Comparison of ENCODE assay signal across 10 mouse cellular contexts in genomic region chr2:26357484-26357883, GRCm38 (mm10). TPM values are rescaled to one million over a fixed set of nuclear protein-coding genes. Genes with fewer than 3 reads are reported as not detected.
DNase-seq lines count a peak whose midpoint lies in the region; ATAC-seq and TF ChIP-seq lines count a peak whose summit lies in the region.
"Had no signal": no experiment of that assay in that cellular context is flagged by ENCODE, and none has a peak within 500 bp of the region (broad histone marks: within the 10 kb centered on the region; RNA-seq: fewer than 3 reads in every experiment).

No protein-coding gene starts in this region.

- no peak overlapping the region for H3K4me3 ChIP-seq in heart, adult 2 months
- H3K4me3 ChIP-seq in kidney, embryonic 16.5 days (ENCODE audit: low read length), result no peak overlapping the region
- H3K4me3 ChIP-seq in neural tube, embryonic 15.5 days (replicated peaks), result no peak overlapping the region
- H3K4me3 ChIP-seq: hindbrain, embryonic 15.5 days had no signal

- H3K4me1 ChIP-seq in heart, adult 2 months (ENCODE audit: control insufficient read depth, insufficient read depth, low read length), result peaks cover 6% of the 10 kb centered on the region
- H3K4me1 ChIP-seq in kidney, embryonic 16.5 days (ENCODE audit: insufficient read depth, low read length), result peaks cover 8% of the 10 kb centered on the region
- H3K4me1 ChIP-seq in neural tube, embryonic 15.5 days, result peaks cover 16% of the 10 kb centered on the region

- no peak for DNase-seq in heart, adult 2 months
- DNase-seq in heart, postnatal 25 days (ENCODE audit: low spot score), result no peak
- DNase-seq in A20 (ENCODE audit: low read depth, low spot score) (peak; percentile 64), ZHBTc4 (ENCODE audit: low read depth, low spot score) (peak; percentile 70)
- DNase-seq in B cell, adult 2 months, result no peak
- DNase-seq: adrenal gland, adult 2 months had no signal

- H3K27me3 ChIP-seq in heart, adult 2 months (ENCODE audit: control insufficient read depth, insufficient read depth, low read length), result no peaks in the 10 kb centered on the region
- no peaks in the 10 kb centered on the region for H3K27me3 ChIP-seq in kidney, embryonic 16.5 days (ENCODE audit: insufficient read depth, low read length)
- H3K27me3 ChIP-seq in neural tube, embryonic 15.5 days (replicated peaks), result no peaks in the 10 kb centered on the region
- H3K27me3 ChIP-seq: hindbrain, embryonic 15.5 days had no signal

- H3K79me2 ChIP-seq in heart, adult 2 months (replicated peaks; ENCODE audit: control insufficient read depth, insufficient read depth, low read length), result peaks cover under 1% of the 10 kb centered on the region; the same call in 1 of the 2 replicates

- TF ChIP-seq POLR2A in heart, adult 2 months (IDR thresholded peaks at IDR 0.05; ENCODE audit: insufficient read depth, low read depth, low read length), result no peak

- H3K9me3 ChIP-seq in kidney, embryonic 16.5 days (ENCODE audit: low read length), result no peaks in the 10 kb centered on the region
- H3K9me3 ChIP-seq in neural tube, embryonic 15.5 days (replicated peaks), result no peaks in the 10 kb centered on the region
- H3K9me3 ChIP-seq: hindbrain, embryonic 15.5 days had no signal

- intact Hi-C loops in heart, adult 2 months (cut with DNase I), result no loop called here
- intact Hi-C loops in heart, postnatal 25 days (cut with DNase I), result no loop called here

- TF ChIP-seq CTCF in heart, adult 2 months (IDR thresholded peaks at IDR 0.05), result 0 out of 2 replicates have a peak, but pooled peaks have one; percentile 10

- no peak overlapping the region for H3K27ac ChIP-seq in heart, adult 2 months
- no peak overlapping the region for H3K27ac ChIP-seq in kidney, embryonic 16.5 days (ENCODE audit: low read length)
- no peak overlapping the region for H3K27ac ChIP-seq in neural tube, embryonic 15.5 days (replicated peaks)
- H3K27ac ChIP-seq: hindbrain, embryonic 15.5 days had no signal

- ATAC-seq in kidney, embryonic 16.5 days (ENCODE audit: low FRiP score, low TSS enrichment), result peak; percentile 50
- ATAC-seq in erythroid progenitor cell, adult 5-6 weeks (replicated peaks; ENCODE audit: low FRiP score, poor library complexity, severe bottlenecking), result no peak
- ATAC-seq in neural tube, embryonic 15.5 days (ENCODE audit: low FRiP score), result no peak

- 69% methylated on average over 15 of the region's 15 CpGs for WGBS in heart, adult 2 months
- WGBS in kidney, embryonic 16.5 days, result 40% methylated on average over 15 of the region's 15 CpGs
- 58% methylated on average over 15 of the region's 15 CpGs for WGBS in neural tube, embryonic 15.5 days

- no peaks in the 10 kb centered on the region for H3K36me3 ChIP-seq in heart, adult 2 months (ENCODE audit: control insufficient read depth, insufficient read depth, low read length)
- no peaks in the 10 kb centered on the region for H3K36me3 ChIP-seq in kidney, embryonic 16.5 days (ENCODE audit: insufficient read depth, low read length)
- H3K36me3 ChIP-seq in neural tube, embryonic 15.5 days, result no peaks in the 10 kb centered on the region
- H3K36me3 ChIP-seq: hindbrain, embryonic 15.5 days had no signal

- no peak overlapping the region for H3K9ac ChIP-seq in heart, adult 2 months (ENCODE audit: low read depth, low read length)
- H3K9ac ChIP-seq in kidney, embryonic 16.5 days (replicated peaks; ENCODE audit: low read length), result no peak overlapping the region
- H3K9ac ChIP-seq in neural tube, embryonic 15.5 days (replicated peaks), result no peak overlapping the region
- H3K9ac ChIP-seq: hindbrain, embryonic 15.5 days had no signal

- TF ChIP-seq EP300 in heart, adult 2 months (IDR thresholded peaks at IDR 0.05; ENCODE audit: insufficient read depth, low read depth, low read length), result no peak

- H3K4me2 ChIP-seq in kidney, embryonic 16.5 days (replicated peaks; ENCODE audit: low read depth, low read length), result no peak overlapping the region
- H3K4me2 ChIP-seq in neural tube, embryonic 15.5 days, result no peak overlapping the region
- H3K4me2 ChIP-seq: hindbrain, embryonic 15.5 days had no signal

RNA-seq across cellular contexts. Expression of gene Card9, which starts 3.2 kb away (rescaled TPM):
- 1 to 10 TPM; 1.0 to 1.2 TPM for total RNA-seq in heart, adult 2 months (2021)
- 2.3 and 4.1 TPM in 2 replicates for polyA plus RNA-seq in heart, adult 2 months (2012; rRNA removed)
- 1 to 10 TPM; 1.8 to 1.9 TPM for total RNA-seq in heart, postnatal 25 days (2021)
- polyA plus RNA-seq in kidney, embryonic 16.5 days (2015; fragmentation: Nextera tagmentation; extraction: Ambion mirVana), result 0.92 and 1.4 TPM in 2 replicates
- total RNA-seq in erythroid progenitor cell, adult 5-6 weeks (2015; ENCODE audit: low replicate concordance), result 10.9 TPM in 1 of 2 replicates, not detected in the other
- 11.3 and 16.9 TPM in 2 replicates for total RNA-seq in erythroid progenitor cell, adult 5-6 weeks (2017; ENCODE audit: low replicate concordance)
- 2.1 and 2.5 TPM in 2 replicates for polyA plus RNA-seq in neural tube, embryonic 15.5 days (2015; fragmentation: Nextera tagmentation; extraction: Ambion mirVana)

RNA-seq across cellular contexts. Expression of gene Dnlz, which starts 5.6 kb away (rescaled TPM):
- 10 to 100 TPM; 23.2 to 25.9 TPM for total RNA-seq in heart, adult 2 months (2021)
- polyA plus RNA-seq in heart, adult 2 months (2012; rRNA removed), result 22.6 and 22.7 TPM in 2 replicates
- 10 to 100 TPM; 20.0 to 21.8 TPM for total RNA-seq in heart, postnatal 25 days (2021)
- polyA plus RNA-seq in kidney, embryonic 16.5 days (2015; fragmentation: Nextera tagmentation; extraction: Ambion mirVana), result 30.6 and 34.2 TPM in 2 replicates
- total RNA-seq in erythroid progenitor cell, adult 5-6 weeks (2015; ENCODE audit: low replicate concordance), result 0.72 and 0.84 TPM in 2 replicates
- total RNA-seq in erythroid progenitor cell, adult 5-6 weeks (2017; ENCODE audit: low replicate concordance), result 1.8 and 2.7 TPM in 2 replicates
- 29.8 and 33.4 TPM in 2 replicates for polyA plus RNA-seq in neural tube, embryonic 15.5 days (2015; fragmentation: Nextera tagmentation; extraction: Ambion mirVana)

RNA-seq across cellular contexts. Expression of gene Snapc4, which starts 23.0 kb away (rescaled TPM):
- 1 to 10 TPM; 7.2 to 9.5 TPM for total RNA-seq in heart, adult 2 months (2021)
- polyA plus RNA-seq in heart, adult 2 months (2012; rRNA removed), result 20.4 and 24.3 TPM in 2 replicates
- total RNA-seq in heart, postnatal 25 days (2021), result 10 to 100 TPM in 1 of 2 experiments, 1 to 10 TPM in 1; 8.9 to 11.2 TPM
- 31.7 and 35.3 TPM in 2 replicates for polyA plus RNA-seq in kidney, embryonic 16.5 days (2015; fragmentation: Nextera tagmentation; extraction: Ambion mirVana)
- 1.3 and 3.2 TPM in 2 replicates for total RNA-seq in erythroid progenitor cell, adult 5-6 weeks (2015; ENCODE audit: low replicate concordance)
- total RNA-seq in erythroid progenitor cell, adult 5-6 weeks (2017; ENCODE audit: low replicate concordance), result 10.5 and 13.2 TPM in 2 replicates
- polyA plus RNA-seq in neural tube, embryonic 15.5 days (2015; fragmentation: Nextera tagmentation; extraction: Ambion mirVana), result 30.4 and 33.6 TPM in 2 replicates

RNA-seq across cellular contexts. Expression of gene Entr1, which starts 31.6 kb away (rescaled TPM):
- 10 to 100 TPM; 40.5 to 46.9 TPM for total RNA-seq in heart, adult 2 months (2021)
- 59.7 and 85.6 TPM in 2 replicates for polyA plus RNA-seq in heart, adult 2 months (2012; rRNA removed)
- 10 to 100 TPM; 49.1 to 50.1 TPM for total RNA-seq in heart, postnatal 25 days (2021)
- polyA plus RNA-seq in kidney, embryonic 16.5 days (2015; fragmentation: Nextera tagmentation; extraction: Ambion mirVana), result 125 and 127 TPM in 2 replicates
- total RNA-seq in erythroid progenitor cell, adult 5-6 weeks (2015; ENCODE audit: low replicate concordance), result 35.7 and 40.7 TPM in 2 replicates
- total RNA-seq in erythroid progenitor cell, adult 5-6 weeks (2017; ENCODE audit: low replicate concordance), result 43.7 and 51.0 TPM in 2 replicates
- polyA plus RNA-seq in neural tube, embryonic 15.5 days (2015; fragmentation: Nextera tagmentation; extraction: Ambion mirVana), result 153 and 160 TPM in 2 replicates

RNA-seq across cellular contexts. Expression of gene Pmpca, which starts 31.7 kb away (rescaled TPM):
- total RNA-seq in heart, adult 2 months (2021), result 100 to 1,000 TPM; 139 to 160 TPM
- 69.1 and 123 TPM in 2 replicates for polyA plus RNA-seq in heart, adult 2 months (2012; rRNA removed)
- total RNA-seq in heart, postnatal 25 days (2021), result 100 to 1,000 TPM; 129 to 130 TPM
- 122 TPM in 2 replicates for polyA plus RNA-seq in kidney, embryonic 16.5 days (2015; fragmentation: Nextera tagmentation; extraction: Ambion mirVana)
- total RNA-seq in erythroid progenitor cell, adult 5-6 weeks (2015; ENCODE audit: low replicate concordance), result 18.9 and 35.7 TPM in 2 replicates
- total RNA-seq in erythroid progenitor cell, adult 5-6 weeks (2017; ENCODE audit: low replicate concordance), result 28.9 and 34.4 TPM in 2 replicates
- polyA plus RNA-seq in neural tube, embryonic 15.5 days (2015; fragmentation: Nextera tagmentation; extraction: Ambion mirVana), result 94.7 and 95.3 TPM in 2 replicates

Comparison
In these comparisons a context has a peak if more than half of its experiments do, and no peak if none do; other contexts are left out.
1. DNase-seq: peak in A20 (single experiment) and ZHBTc4 (single experiment); none in heart, adult 2 months (0 of 2), heart, postnatal 25 days (single experiment) and B cell, adult 2 months (0 of 2).
2. RNA of gene Dnlz, which starts 5.6 kb away (total RNA-seq): 23.2 to 25.9 TPM in heart, adult 2 months and 20.0 to 21.8 TPM in heart, postnatal 25 days; 0.72 to 2.7 TPM in erythroid progenitor cell, adult 5-6 weeks; every median in the first group is over 4 times any median in the second.